Mouse (Mus musculus) left cerebral cortex, adult 8-10 months (tissue): ENCODE data around the gene Srd5a1. TPM values are rescaled to one million over a fixed set of nuclear protein-coding genes. Genes with fewer than 3 reads are reported as not detected.
"Not testable (repeated sequence)": the region's sequence is repeated elsewhere in the genome, so short reads cannot be mapped to it uniquely, and the experiment has no call there.

Source experiments
- DNase-seq, 2 experiments: peaks; one replicate each; pipeline ENCODE4 v3.0.0; 2022; ENCODE audit warnings: low spot score in 2 of 2
- total RNA-seq, 4 experiments: library from RNA; stranded (reverse); gene quantifications; 2 replicates each; pipeline ENCODE4 v1.2.4; 2022

Gene Srd5a1
- total RNA-seq, 4 experiments from 2014 or later: 8.4 to 8.7 (median 8.5) TPM

GRCm38 (mm10) chr13:69576676-69577075 is 34.6 kb downstream of the Srd5a1 start:
- DNase-seq: no peak

DNA sequence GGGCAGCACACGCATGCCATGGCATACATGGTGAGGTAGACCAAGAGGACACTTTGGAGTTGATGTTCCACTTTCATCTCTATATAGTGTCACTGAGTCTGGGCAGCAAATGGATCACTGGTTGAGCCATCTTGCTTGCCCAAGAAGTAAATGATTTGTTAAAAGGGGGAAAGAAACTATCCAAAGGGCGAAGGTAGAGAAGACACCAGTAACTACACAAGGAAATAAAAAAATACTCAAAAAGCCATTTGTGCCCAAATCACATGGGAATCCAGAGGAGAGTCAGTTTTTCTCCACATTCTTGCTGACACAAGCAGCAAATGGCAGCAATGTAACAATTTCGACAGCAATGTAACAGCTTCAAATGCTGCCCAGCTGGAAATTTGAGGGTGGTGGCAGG is 38.6 kb downstream of the Srd5a1 start:
- no peak for DNase-seq

- DNase-seq: no peak
These were observed 42.0 kb downstream of the Srd5a1 start for GRCm38 (mm10) chr13:69569201-69569600.

DNA sequence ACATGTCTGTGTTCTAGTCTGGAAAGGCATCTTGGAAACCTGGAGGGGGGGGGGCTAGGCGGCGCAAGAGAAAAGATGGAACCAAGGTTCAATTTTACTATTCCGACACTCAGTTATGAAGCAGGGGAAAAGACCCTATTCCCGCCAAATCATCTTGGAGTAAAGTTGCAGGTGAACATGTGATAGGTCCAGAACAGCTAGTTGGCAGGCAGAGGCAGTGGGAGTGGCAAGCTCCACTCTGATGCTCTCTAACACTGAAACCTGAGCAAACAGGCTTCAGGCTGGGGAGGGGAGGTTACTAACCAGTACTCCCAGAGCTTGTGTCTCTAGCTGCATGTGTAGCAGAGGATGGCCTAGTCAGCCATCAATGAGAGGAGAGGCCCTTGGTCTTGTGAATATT is 45.8 kb downstream of the Srd5a1 start:
- DNase-seq: not testable (repeated sequence)

- DNase-seq: no peak
These were observed 46.7 kb downstream of the Srd5a1 start for GRCm38 (mm10) chr13:69564573-69564972.

DNA sequence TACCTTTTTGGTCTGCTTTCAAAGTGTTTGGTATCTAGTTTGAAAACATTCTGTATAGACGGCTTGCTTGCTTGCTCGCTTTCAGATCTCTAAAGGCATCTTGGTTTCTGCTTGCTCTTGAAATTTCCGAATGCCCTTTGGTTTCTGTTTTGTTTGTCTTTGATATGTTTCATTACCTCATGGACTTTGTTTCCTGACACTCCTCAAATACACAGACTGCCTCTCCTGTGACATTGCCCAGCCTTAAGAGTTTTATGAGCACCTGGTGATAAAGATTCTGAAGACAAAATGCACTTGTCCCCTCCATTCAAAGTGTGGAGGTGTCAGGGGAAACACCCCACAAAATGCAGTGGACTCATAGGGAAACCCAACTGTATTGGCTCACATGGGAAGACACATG is 47.3 kb downstream of the Srd5a1 start:
- DNase-seq: no peak

GRCm38 (mm10) chr13:69562654-69563574 is 48.3 kb downstream of the Srd5a1 start:
- no peak for DNase-seq

- DNase-seq: no peak
These were observed 49.2 kb downstream of the Srd5a1 start for GRCm38 (mm10) chr13:69562004-69562403.

GRCm38 (mm10) chr13:69559291-69559961 is 51.8 kb downstream of the Srd5a1 start:
- no peak for DNase-seq

GRCm38 (mm10) chr13:69558098-69558660 is 53.1 kb downstream of the Srd5a1 start:
- DNase-seq: no peak

DNA sequence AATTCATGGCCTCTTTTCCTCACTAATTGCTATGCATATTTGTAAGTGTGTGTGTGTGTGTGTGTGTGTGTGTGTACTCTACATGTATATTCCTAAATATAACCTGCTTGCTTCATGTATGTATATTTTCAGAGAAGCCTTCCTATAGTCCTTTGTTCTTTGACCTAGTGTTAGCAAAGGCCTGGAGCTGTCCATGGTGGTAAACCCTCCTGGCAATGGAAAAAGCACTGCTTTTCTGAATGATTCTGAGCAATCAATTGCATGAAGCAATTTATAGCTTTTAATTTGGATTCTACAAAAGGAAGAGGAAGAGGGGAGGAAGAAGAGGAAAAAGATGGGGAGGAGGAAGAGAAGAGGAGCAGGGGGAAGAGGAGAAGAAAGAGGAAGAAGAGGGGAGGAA is 54.5 kb downstream of the Srd5a1 start:
- no peak for DNase-seq

DNA sequence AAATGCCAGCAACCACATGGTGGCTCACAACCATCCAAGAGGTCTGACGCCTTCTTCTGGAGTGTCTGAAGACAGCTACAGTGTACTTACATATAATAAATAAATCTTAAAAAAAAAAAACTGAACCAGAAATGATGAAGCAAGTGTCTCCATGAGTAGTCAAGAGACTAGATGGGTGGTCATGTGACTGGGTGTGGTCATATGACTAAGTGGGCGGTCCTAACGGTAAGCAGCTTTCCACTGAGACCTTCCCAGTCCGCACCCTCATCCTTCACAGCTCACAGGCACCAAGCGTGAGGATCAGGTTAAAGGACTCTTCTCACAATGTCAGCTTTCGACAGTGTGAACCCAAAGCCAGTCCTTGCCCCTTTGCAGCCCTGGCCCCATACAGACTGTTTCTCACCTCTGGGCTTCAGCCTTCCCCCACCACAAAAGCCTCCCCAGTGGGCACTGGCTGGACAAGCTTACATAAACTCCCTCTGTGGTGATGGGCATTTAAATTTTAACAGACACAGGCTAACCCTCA is 55.2 kb downstream of the Srd5a1 start:
- no peak for DNase-seq

GRCm38 (mm10) chr13:69555045-69555444 is 56.2 kb downstream of the Srd5a1 start:
- DNase-seq: no peak

- DNase-seq: no peak
These were observed 57.0 kb downstream of the Srd5a1 start for GRCm38 (mm10) chr13:69554255-69554654.

DNA sequence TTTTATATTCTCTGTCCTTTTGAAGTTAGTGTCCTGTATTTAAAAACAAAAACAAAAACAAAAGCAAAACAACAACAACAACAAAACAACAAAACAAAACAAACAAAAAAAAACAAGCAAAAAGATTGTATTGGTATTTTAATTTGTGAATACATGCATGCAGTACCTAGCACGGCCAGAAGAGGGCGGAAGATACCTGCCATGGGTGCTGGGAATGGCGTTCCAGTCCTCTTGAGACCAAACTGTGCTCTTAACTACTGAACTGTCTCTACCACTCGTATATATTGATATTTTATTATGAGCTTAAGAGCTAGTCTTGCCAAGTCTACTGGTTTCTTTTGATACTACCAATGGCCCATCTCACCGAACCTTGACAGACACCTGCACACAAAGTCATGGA is 58.2 kb downstream of the Srd5a1 start:
- no peak for DNase-seq

DNA sequence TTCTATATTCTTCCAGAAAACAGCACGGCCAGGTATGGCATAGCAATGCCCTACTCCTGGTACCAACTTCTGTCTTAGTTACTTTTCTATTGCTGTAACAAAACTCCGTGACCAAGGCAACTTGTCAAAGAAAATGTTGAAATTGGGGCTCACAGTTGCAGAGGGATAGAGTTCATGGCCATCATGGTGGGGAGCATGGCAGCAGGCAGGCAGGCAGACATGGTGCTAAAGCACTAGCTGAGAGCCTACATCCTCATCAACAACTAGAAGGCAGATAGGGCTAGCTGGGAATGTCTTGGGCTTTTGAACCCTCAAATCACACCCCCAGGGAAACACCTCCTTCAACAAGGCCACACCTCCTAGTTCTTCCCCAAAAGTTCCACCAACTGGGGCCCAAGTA is 60.4 kb downstream of the Srd5a1 start:
- DNase-seq: no peak

DNA sequence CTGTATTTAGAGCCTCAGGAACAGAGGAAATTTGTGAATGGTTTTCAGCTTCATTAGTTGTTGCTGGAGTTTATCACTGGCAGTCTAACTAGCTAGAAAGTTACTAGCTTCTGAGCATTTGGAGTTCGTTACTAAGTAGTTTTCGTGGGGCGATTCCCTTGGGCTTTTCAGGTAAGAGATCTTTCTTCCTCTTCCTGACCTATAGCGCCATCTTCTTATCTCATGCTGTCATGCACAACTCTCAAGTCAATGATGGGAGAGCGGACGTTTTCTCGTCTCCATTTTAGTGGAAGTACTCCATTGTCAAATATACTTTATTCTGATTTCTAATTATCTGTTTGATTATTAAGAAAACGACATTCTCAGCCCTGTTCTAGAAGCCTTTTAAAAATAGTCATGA is 61.3 kb downstream of the Srd5a1 start:
- no peak for DNase-seq

GRCm38 (mm10) chr13:69547488-69548180 is 63.6 kb downstream of the Srd5a1 start:
- DNase-seq: no peak

DNA sequence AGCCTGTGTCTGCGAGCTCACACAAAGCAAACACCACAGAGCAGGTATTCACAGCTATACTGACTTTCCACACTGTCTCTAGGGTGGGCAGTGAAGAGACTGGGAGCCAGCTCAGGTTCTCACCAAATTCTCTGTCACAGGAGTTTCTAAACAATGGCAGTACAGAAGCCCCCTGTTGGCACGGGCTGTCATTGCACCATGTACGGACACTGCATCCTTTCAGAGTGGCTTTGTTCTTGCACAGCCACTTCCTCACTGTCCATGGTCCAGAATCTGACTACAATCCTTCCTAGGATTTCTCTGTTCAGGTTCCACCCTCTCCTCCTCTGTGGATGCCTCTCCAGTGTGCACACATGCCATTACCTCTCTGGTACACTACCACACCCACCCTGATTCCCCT is 66.2 kb downstream of the Srd5a1 start:
- peak in 1 of 2 experiments; percentile 13 for DNase-seq

DNA sequence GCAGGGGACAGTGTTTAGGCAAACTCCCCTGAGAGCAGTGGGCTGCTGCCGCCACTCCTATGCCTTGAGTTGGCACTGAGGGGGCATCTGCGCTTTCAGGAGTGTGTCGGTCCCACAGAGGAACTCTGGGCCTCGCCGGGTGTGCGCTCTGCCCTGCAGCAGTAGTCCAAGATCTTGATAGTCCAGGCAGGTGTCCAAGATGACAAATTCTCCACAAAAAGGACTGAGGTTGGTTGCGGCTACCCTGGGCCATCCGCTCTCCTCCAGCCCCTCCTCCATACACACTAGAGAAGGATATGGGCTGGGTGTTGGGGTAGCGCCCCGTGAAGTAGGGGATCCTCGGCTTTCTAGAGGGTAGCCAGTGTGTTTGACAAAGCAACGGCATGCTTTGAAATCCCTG is 67.6 kb downstream of the Srd5a1 start:
- no peak for DNase-seq

- no peak for DNase-seq
These were observed 68.5 kb downstream of the Srd5a1 start for GRCm38 (mm10) chr13:69542571-69543352.
